Mouse (Mus musculus): Measurements from ENCODE around the gene Pcolce2.

The Pcolce2 gene

GRCm38 (mm10) chr9:95705371-95705770 lies 68.0 kb downstream of the Pcolce2 start:
- DNase-seq (ENCODE audit: extremely low spot score, low spot score) = no peak

DNA sequence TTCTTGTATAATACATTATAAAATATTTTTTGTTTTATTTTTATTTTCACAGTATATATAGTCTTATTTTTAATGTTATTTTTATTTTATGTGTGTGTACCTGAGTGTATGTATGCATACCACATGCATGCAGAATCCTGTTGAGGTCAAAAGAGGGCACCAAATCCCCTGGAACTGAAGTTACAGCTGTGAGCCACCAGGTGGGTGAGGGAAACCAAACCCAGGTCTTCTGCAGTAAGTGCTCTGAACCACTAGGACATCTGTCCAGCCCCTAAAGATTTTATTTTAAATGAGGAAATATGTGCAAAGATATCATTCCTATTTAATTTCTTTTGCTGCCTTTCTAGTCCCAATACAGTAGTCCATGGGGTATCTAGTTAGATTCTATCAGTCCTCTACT lies 71.5 kb downstream of the Pcolce2 start:
- no peak for DNase-seq (ENCODE audit: extremely low spot score, low spot score)

DNA sequence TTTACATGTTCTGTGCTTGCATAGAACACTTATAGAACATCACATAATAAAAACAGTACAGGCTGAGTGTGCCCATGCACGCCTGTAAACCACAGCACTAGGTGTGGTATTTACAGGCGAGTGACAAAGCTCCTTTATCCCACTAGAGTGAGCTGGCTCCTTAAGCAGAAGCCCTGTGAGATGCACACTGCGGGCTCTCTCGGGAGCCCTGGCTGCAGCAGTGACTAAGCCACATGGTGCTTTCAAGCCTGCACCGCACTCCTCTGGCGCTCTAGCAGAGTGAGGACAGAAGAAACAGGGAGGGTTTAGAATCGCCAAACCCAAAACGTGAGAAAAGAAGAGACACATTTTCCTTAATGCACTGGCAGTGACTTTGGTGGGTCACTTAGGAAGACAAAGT lies 75.2 kb downstream of the Pcolce2 start:
- no peak for DNase-seq (ENCODE audit: extremely low spot score, low spot score)

DNA sequence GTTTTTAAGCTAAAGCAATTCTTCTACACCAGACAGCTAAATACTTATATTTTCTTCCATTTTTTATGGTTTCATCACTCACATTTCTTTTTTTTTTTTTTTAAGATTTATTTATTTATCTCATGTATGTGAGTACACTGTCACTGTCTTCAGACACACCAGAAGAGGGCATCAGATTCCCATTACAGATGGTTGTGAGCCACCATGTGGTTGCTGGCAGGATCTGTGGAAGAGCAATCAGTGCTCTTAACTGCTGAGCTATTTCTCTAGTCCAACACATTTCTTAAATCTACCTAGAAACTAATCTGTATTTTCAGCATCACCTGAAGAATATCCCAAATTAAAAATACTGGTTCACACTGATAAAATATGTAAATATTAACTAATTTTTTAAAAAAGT lies 98.8 kb downstream of the Pcolce2 start:
- no peak for DNase-seq (ENCODE audit: extremely low spot score, low spot score)

DNA sequence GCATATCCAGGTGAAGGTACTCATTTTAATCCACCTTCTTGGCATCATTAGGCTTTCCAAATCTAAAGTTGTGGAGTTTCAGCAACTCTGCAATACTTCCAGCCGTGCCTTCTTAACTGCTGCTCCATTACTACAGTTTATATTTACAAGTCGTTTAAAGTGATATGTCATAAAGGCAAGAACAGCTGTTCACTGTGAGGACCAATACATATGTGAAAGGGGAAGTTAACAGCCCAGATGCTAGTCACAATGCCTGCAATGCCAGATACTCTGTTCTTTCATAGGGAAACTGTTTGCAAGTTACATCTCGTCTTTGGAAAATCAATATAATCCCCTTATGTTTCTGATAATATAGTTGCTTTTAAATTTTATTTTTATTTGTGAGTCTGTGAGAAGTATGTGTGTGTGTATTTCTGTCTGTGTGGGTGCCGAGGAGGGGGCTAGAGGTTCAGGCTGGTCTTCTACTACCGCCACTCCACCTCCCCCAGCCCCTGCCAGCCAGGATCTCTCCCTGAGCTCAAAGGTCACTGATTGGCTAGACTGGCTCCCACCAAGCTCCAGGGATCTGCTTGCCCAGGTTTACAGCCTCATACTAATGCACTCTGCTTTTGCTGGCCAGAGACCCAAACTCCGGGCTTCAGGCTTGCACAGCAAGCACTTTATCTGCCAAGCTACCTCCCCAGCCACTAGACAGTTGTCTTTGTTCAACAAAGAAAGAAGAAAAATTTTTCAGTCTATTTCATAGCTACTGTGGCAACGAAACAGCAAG lies 107.6 kb downstream of the Pcolce2 start:
- no peak for DNase-seq (ENCODE audit: extremely low spot score, low spot score)

DNA sequence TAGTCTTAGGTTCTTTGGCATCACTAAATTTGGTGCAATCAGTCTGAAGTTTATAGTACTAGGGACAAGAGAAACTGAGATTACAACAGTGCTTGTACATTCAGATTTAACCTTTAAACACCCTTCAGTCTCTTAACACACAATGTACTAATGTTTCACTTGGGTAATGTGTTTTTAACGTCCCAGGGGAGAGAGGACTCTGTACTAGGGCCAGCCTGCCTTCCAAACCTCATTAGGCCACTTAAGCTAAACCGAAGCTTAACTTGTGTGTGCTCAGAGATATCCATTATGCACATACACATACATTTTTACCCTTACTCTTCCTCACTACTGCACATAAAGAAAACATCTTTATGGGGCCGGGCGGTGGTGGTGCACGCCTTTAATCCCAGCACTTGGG lies 109.9 kb downstream of the Pcolce2 start:
- no peak for DNase-seq (ENCODE audit: extremely low spot score, low spot score)
